Mouse (Mus musculus): Measurements from ENCODE around the gene Irak3. TPM values are rescaled to one million over a fixed set of nuclear protein-coding genes. Genes with fewer than 3 reads are reported as not detected.

The Irak3 gene
- polyA plus RNA-seq, 1 experiment from 2014 or later, result 1.9 TPM

DNA sequence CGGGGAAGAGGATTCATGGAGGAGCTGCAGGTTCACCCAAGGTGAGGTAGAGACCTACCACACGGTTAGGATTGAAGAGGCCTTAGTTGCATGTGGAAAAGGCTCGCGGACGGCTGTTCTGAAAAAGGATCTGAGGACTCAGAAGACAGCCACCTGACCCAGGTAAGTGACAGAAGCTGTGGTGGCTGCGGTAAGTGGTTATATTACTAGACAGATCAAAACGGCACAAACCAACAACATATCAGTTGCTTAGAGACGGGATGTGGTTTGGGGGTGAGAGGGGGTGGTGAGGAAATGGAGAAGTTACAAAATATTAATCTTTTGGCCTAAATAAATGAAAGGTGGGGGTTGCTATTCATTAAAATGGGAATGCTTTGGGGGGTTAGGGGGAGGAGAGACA lies 8.7 kb downstream of the Irak3 start:
- DNase-seq (ENCODE audit: low spot score), result no peak
- H3K36me3 ChIP-seq (ENCODE audit: control insufficient read depth, insufficient read depth, low read length), result no peaks in the 10 kb centered on the region
- no peaks in the 10 kb centered on the region for H3K4me1 ChIP-seq (replicated peaks; ENCODE audit: control insufficient read depth, insufficient read depth, low read length)
- 95% methylated on average over 8 of the region's 8 CpGs for WGBS
- H3K27me3 ChIP-seq (ENCODE audit: control insufficient read depth, insufficient read depth, low read length), result no peaks in the 10 kb centered on the region
- no peak for ATAC-seq (ENCODE audit: low FRiP score)
- H3K9ac ChIP-seq (ENCODE audit: low read depth, low read length), result no peak overlapping the region
- no peaks in the 10 kb centered on the region for H3K9me3 ChIP-seq (ENCODE audit: control insufficient read depth, low read length)
- no peak overlapping the region for H3K27ac ChIP-seq (ENCODE audit: low read depth, low read length)
- H3K4me2 ChIP-seq (replicated peaks; ENCODE audit: low read depth, low read length), result no peak overlapping the region
- H3K4me3 ChIP-seq (ENCODE audit: low read depth, low read length), result no peak overlapping the region

DNA sequence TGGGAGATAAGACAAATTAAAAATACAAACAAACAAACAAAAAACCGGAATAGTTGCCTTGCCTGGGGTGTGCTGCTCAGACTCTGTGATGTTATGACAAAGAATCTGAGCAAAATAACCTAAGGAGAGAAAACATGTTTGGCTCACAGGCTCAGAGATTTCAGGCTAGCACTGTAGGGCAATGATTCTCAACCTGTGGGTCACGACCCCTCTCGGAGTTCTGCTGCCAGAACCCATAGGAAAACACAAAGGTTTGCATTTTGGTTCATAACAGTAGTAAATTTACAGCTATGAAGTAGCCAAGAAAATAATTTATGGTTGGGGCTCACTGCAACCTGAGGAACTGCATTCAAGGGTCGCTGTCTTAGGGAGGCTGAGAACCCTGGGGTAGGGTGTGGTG lies 9.7 kb downstream of the Irak3 start:
- H3K4me2 ChIP-seq (replicated peaks; ENCODE audit: low read depth, low read length), result no peak overlapping the region
- no peaks in the 10 kb centered on the region for H3K27me3 ChIP-seq (ENCODE audit: control insufficient read depth, insufficient read depth, low read length)
- no peak for ATAC-seq (ENCODE audit: low FRiP score)
- 87% methylated on average over 4 of the region's 4 CpGs for WGBS
- no peaks in the 10 kb centered on the region for H3K4me1 ChIP-seq (replicated peaks; ENCODE audit: control insufficient read depth, insufficient read depth, low read length)
- H3K9ac ChIP-seq (ENCODE audit: low read depth, low read length), result no peak overlapping the region
- DNase-seq (ENCODE audit: low spot score), result no peak
- H3K9me3 ChIP-seq (ENCODE audit: control insufficient read depth, low read length), result no peaks in the 10 kb centered on the region
- H3K27ac ChIP-seq (ENCODE audit: low read depth, low read length), result no peak overlapping the region
- H3K36me3 ChIP-seq (ENCODE audit: control insufficient read depth, insufficient read depth, low read length), result no peaks in the 10 kb centered on the region
- H3K4me3 ChIP-seq (ENCODE audit: low read depth, low read length), result no peak overlapping the region

DNA sequence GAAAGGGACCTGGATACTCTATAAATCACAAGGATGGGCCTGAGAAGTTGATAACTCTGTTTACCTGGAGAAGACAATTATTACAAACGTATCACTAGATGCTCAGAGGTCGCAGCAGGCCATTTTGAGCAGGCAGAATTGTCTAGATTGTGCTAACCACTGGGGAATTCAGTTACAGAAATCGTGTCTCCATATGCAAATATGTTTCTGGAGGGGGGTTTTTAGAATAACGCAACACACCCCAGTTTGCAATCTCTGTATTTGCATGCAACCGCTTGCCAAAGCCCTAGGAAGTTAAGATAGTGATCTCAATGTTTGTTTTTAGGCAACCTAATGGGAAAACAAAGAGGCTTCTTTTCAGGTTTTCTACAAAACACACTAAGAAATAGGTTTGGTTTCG lies 10.8 kb downstream of the Irak3 start:
- 87% methylated on average over 6 of the region's 6 CpGs for WGBS
- no peaks in the 10 kb centered on the region for H3K9me3 ChIP-seq (ENCODE audit: control insufficient read depth, low read length)

DNA sequence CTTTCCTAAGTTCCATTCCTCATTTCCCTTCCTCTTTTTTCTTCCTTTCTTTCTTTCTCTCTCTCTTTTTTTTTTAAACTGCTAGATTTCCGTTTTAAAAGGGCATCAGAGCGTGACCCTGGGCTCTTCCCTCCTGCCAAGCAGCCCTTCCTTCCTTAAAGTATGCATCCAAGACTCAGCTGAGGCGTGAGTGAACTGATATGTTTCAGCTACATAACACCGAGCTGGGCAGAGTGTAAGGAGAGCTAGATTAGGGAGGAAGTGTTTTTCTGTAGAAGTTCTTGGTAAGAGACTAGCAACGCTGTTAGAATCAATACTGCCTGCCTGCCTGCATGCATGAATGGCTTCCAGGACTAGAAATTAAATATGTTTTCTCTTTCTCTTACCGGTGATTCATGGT lies 12.1 kb downstream of the Irak3 start:
- DNase-seq (ENCODE audit: low spot score), result no peak
- no peaks in the 10 kb centered on the region for H3K9me3 ChIP-seq (ENCODE audit: control insufficient read depth, low read length)
- no peak overlapping the region for H3K27ac ChIP-seq (ENCODE audit: low read depth, low read length)
- no peak overlapping the region for H3K4me2 ChIP-seq (replicated peaks; ENCODE audit: low read depth, low read length)
- no peak for ATAC-seq (ENCODE audit: low FRiP score)
- WGBS, result 41% methylated on average over 6 of the region's 6 CpGs
- H3K9ac ChIP-seq (ENCODE audit: low read depth, low read length), result no peak overlapping the region
- no peaks in the 10 kb centered on the region for H3K36me3 ChIP-seq (ENCODE audit: control insufficient read depth, insufficient read depth, low read length)
- no peaks in the 10 kb centered on the region for H3K4me1 ChIP-seq (replicated peaks; ENCODE audit: control insufficient read depth, insufficient read depth, low read length)
- H3K4me3 ChIP-seq (ENCODE audit: low read depth, low read length), result no peak overlapping the region
- no peaks in the 10 kb centered on the region for H3K27me3 ChIP-seq (ENCODE audit: control insufficient read depth, insufficient read depth, low read length)

More for the DNA sequence above, 10.8 kb downstream of the Irak3 start:
- no peak overlapping the region for H3K27ac ChIP-seq (ENCODE audit: low read depth, low read length)
- ATAC-seq (ENCODE audit: low FRiP score), result no peak
- no peak overlapping the region for H3K4me2 ChIP-seq (replicated peaks; ENCODE audit: low read depth, low read length)
- no peak for DNase-seq (ENCODE audit: low spot score)
- H3K4me1 ChIP-seq (replicated peaks; ENCODE audit: control insufficient read depth, insufficient read depth, low read length), result no peaks in the 10 kb centered on the region
- no peaks in the 10 kb centered on the region for H3K36me3 ChIP-seq (ENCODE audit: control insufficient read depth, insufficient read depth, low read length)
- no peaks in the 10 kb centered on the region for H3K27me3 ChIP-seq (ENCODE audit: control insufficient read depth, insufficient read depth, low read length)
- H3K4me3 ChIP-seq (ENCODE audit: low read depth, low read length), result no peak overlapping the region
- no peak overlapping the region for H3K9ac ChIP-seq (ENCODE audit: low read depth, low read length)

DNA sequence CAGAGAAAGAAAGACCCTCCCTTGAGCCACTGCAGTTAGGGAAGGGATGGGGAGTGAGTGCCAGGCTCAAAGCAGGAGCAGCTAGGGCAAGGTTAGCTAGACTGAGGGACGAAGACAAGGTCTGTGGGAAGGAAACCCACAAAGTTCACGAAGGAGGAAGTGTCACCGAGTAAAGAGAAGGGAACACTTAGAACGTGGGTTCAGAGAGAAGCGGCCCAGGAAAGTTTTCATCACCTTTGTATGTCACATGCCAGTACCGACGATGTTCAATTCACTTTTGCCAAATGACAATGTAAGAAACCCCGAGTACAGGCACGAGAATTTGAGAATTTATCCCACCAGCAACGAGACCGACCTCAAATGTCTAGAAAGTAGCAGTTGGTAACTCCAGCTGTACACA lies 12.7 kb downstream of the Irak3 start:
- no peaks in the 10 kb centered on the region for H3K4me1 ChIP-seq (replicated peaks; ENCODE audit: control insufficient read depth, insufficient read depth, low read length)
- no peak for DNase-seq (ENCODE audit: low spot score)
- H3K9me3 ChIP-seq (ENCODE audit: control insufficient read depth, low read length), result no peaks in the 10 kb centered on the region
- 75% methylated on average over 11 of the region's 11 CpGs for WGBS
- no peaks in the 10 kb centered on the region for H3K27me3 ChIP-seq (ENCODE audit: control insufficient read depth, insufficient read depth, low read length)
- no peak overlapping the region for H3K27ac ChIP-seq (ENCODE audit: low read depth, low read length)
- H3K36me3 ChIP-seq (ENCODE audit: control insufficient read depth, insufficient read depth, low read length), result no peaks in the 10 kb centered on the region
- no peak overlapping the region for H3K4me3 ChIP-seq (ENCODE audit: low read depth, low read length)
- no peak overlapping the region for H3K4me2 ChIP-seq (replicated peaks; ENCODE audit: low read depth, low read length)
- no peak overlapping the region for H3K9ac ChIP-seq (ENCODE audit: low read depth, low read length)
- ATAC-seq (ENCODE audit: low FRiP score), result no peak

DNA sequence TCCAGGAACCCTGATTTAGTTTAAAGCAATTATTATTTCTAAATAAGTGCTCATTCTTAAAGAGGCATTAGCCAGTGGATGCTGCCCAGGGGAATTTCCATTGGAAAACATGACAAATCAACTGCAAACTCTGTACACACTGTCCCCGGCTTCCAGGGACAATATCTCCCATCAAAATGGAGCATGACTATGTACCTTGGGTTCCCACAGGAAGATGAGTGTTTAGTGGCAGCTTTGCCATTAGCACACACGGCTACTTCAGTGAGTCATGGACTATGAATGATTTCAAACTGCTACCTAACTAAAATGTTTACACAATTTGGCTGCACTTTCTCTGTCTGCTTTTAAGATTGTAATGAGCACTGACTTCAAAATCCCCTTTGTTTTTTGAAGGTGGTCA lies 13.4 kb downstream of the Irak3 start:
- WGBS, result 81% methylated on average over 2 of the region's 2 CpGs
- no peaks in the 10 kb centered on the region for H3K27me3 ChIP-seq (ENCODE audit: control insufficient read depth, insufficient read depth, low read length)
- H3K27ac ChIP-seq (ENCODE audit: low read depth, low read length), result no peak overlapping the region
- ATAC-seq (ENCODE audit: low FRiP score) (no peak), DNase-seq (ENCODE audit: low spot score) (no peak)
- H3K9me3 ChIP-seq (ENCODE audit: control insufficient read depth, low read length), result no peaks in the 10 kb centered on the region
- H3K36me3 ChIP-seq (ENCODE audit: control insufficient read depth, insufficient read depth, low read length), result no peaks in the 10 kb centered on the region
- H3K9ac ChIP-seq (ENCODE audit: low read depth, low read length), result no peak overlapping the region
- no peak overlapping the region for H3K4me3 ChIP-seq (ENCODE audit: low read depth, low read length)
- H3K4me1 ChIP-seq (replicated peaks; ENCODE audit: control insufficient read depth, insufficient read depth, low read length), result no peaks in the 10 kb centered on the region
- no peak overlapping the region for H3K4me2 ChIP-seq (replicated peaks; ENCODE audit: low read depth, low read length)

DNA sequence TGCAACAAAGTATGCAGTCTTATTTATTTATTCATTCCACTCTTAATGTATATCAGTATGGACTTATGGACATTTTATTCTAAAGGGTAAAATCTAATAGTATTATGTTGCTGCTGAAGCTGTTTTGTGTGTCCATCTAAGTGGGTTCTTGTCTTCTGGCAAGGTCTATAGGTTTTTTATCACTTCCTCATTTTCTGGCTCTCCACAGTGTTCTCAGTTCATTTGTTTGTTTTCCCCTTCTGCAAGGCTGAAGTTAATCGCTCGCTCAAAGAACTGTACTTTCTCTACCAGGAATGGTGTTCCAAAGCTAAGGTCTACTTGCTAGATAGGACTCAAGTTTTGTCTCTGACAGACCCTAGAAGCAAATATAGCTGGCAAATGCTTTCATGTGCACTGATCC lies 18.6 kb downstream of the Irak3 start:
- H3K4me2 ChIP-seq (replicated peaks; ENCODE audit: low read depth, low read length), result no peak overlapping the region
- no peaks in the 10 kb centered on the region for H3K27me3 ChIP-seq (ENCODE audit: control insufficient read depth, insufficient read depth, low read length)
- H3K27ac ChIP-seq (ENCODE audit: low read depth, low read length), result no peak overlapping the region
- WGBS, result 90% methylated on average over 2 of the region's 2 CpGs
- no peaks in the 10 kb centered on the region for H3K36me3 ChIP-seq (ENCODE audit: control insufficient read depth, insufficient read depth, low read length)
- no peak overlapping the region for H3K4me3 ChIP-seq (ENCODE audit: low read depth, low read length)
- no peak overlapping the region for H3K9ac ChIP-seq (ENCODE audit: low read depth, low read length)
- DNase-seq (ENCODE audit: low spot score) (no peak), ATAC-seq (ENCODE audit: low FRiP score) (no peak)
- no peaks in the 10 kb centered on the region for H3K9me3 ChIP-seq (ENCODE audit: control insufficient read depth, low read length)
- no peaks in the 10 kb centered on the region for H3K4me1 ChIP-seq (replicated peaks; ENCODE audit: control insufficient read depth, insufficient read depth, low read length)

DNA sequence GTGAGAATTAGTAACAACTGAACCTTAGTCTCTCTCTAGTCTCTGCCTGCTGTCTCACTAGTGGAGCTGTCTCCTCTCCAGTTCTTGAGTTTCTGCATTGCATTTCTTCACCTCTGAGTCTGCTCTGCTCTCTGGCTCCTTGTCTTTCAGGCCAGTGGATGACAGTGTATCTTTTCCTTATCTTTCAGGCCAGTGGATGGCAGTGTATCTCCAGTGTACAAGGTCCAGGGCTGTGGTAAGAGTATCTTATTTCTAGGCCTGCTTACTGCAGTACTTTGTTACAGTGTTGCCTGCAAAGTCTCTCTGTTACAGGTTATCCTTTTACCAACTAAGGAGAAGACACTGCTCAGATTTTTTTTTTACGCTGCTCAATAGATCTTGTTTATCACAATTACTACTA lies 19.0 kb downstream of the Irak3 start:
- Histone ChIP-seq H3K4me1 (replicated peaks; ENCODE audit: control insufficient read depth, insufficient read depth, low read length) (no peaks in the 10 kb centered on the region), H3K9me3 (ENCODE audit: control insufficient read depth, low read length) (no peaks in the 10 kb centered on the region), H3K4me2 (replicated peaks; ENCODE audit: low read depth, low read length) (no peak overlapping the region), H3K36me3 (ENCODE audit: control insufficient read depth, insufficient read depth, low read length) (no peaks in the 10 kb centered on the region), H3K27ac (ENCODE audit: low read depth, low read length) (no peak overlapping the region), H3K4me3 (ENCODE audit: low read depth, low read length) (no peak overlapping the region), H3K27me3 (ENCODE audit: control insufficient read depth, insufficient read depth, low read length) (no peaks in the 10 kb centered on the region), H3K9ac (ENCODE audit: low read depth, low read length) (no peak overlapping the region)
- ATAC-seq (ENCODE audit: low FRiP score) (no peak), DNase-seq (ENCODE audit: low spot score) (no peak)
- WGBS, result 96% methylated on average over 1 of the region's 1 CpGs

DNA sequence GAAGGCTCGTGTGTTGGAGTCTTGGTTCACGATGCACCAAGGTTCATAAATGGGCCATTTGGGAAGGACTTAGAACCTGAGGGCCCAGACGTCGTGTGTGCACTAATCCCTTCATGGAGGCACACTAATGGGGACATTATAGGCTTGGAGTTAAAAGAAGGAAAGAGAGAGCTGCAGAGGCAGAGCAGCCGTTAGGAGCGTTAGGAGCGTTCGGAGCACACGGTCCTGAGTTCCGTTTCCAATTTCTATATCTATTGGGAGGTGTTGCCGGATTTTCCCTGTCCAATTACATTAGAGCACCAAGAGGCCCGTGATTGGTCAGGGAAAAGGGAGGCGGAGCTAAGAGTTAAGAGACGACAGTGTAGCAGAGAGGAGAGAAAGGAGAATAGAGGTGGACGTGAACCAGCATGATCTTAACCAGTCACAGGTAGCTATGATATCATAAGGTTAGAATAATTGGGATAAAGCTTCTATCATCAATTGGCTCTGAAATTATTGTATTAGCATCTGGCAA lies 27.7 kb downstream of the Irak3 start:
- no peaks in the 10 kb centered on the region for H3K27me3 ChIP-seq (ENCODE audit: control insufficient read depth, insufficient read depth, low read length)
- H3K4me1 ChIP-seq (replicated peaks; ENCODE audit: control insufficient read depth, insufficient read depth, low read length), result no peaks in the 10 kb centered on the region
- H3K9me3 ChIP-seq (ENCODE audit: control insufficient read depth, low read length), result no peaks in the 10 kb centered on the region
- ATAC-seq (ENCODE audit: low FRiP score), result no peak
- no peak overlapping the region for H3K4me3 ChIP-seq (ENCODE audit: low read depth, low read length)
- no peak overlapping the region for H3K9ac ChIP-seq (ENCODE audit: low read depth, low read length)
- no peak for DNase-seq (ENCODE audit: low spot score)
- no peak overlapping the region for H3K27ac ChIP-seq (ENCODE audit: low read depth, low read length)
- no peak overlapping the region for H3K4me2 ChIP-seq (replicated peaks; ENCODE audit: low read depth, low read length)
- no peaks in the 10 kb centered on the region for H3K36me3 ChIP-seq (ENCODE audit: control insufficient read depth, insufficient read depth, low read length)
- WGBS, result 85% methylated on average over 15 of the region's 15 CpGs

Measured in hindbrain, embryonic 11.5 days (tissue).